Mouse (Mus musculus) embryonic fibroblast, embryonic 13.5 days (primary cell): ENCODE data around the gene Il3.

Source experiments
- CTCF ChIP-seq: IDR thresholded peaks from 2 replicates; pipeline ENCODE4 v1.5.1; 2011; ENCODE audit warnings: mild to moderate bottlenecking, control low read depth, low read length, moderate library complexity, borderline replicate concordance; ENCODE audit not compliant: insufficient read depth
- POLR2A ChIP-seq: IDR thresholded peaks from 2 replicates; pipeline ENCODE4 v1.6.1; 2011; ENCODE audit warnings: low read depth, mild to moderate bottlenecking, control low read depth, low read length, moderate library complexity

GRCm38 (mm10) chr11:54247251-54247950 lies 19.7 kb downstream of the Il3 start:
- TF ChIP-seq CTCF (no peak), POLR2A (no peak)
